Mouse (Mus musculus) kidney, postnatal 0 days (tissue): ENCODE results near the gene Trpc4. TPM values are rescaled to one million over a fixed set of nuclear protein-coding genes. Genes with fewer than 3 reads are reported as not detected.

Experiments
- ATAC-seq: fragments of 200-750 bp; cut with Nextera tagmentation; replicated peaks from 2 replicates; pipeline ENCODE4 v1.8.0; 2017; ENCODE audit warnings: low read depth, moderate number of reproducible peaks, moderate TSS enrichment, moderate library complexity; ENCODE audit not compliant: low FRiP score
- DNase-seq: peaks from one replicate; pipeline ENCODE4 v3.0.0-alpha.2; 2016; ENCODE audit warnings: low spot score
- H3K27ac ChIP-seq: fragments of 300-500 bp; sonication (generic); 2 replicates; pipeline ENCODE4 v1.5.1; 2014; ENCODE audit warnings: mild to moderate bottlenecking
- H3K27me3 ChIP-seq: fragments of 300-500 bp; sonication (generic); 2 replicates; pipeline ENCODE4 v1.6.1; 2014; ENCODE audit warnings: low read length, mixed read lengths; ENCODE audit not compliant: insufficient read depth
- H3K36me3 ChIP-seq: fragments of 300-500 bp; sonication (generic); 2 replicates; pipeline ENCODE4 v1.6.1; 2014; ENCODE audit warnings: low read length, mixed read lengths; ENCODE audit not compliant: insufficient read depth
- H3K4me1 ChIP-seq: fragments of 300-500 bp; sonication (generic); replicated peaks from 2 replicates; pipeline ENCODE4 v1.6.1; 2014; ENCODE audit warnings: antibody characterized with exemption, low read length, mixed read lengths; ENCODE audit not compliant: insufficient read depth
- H3K4me2 ChIP-seq: fragments of 300-500 bp; sonication (generic); 2 replicates; pipeline ENCODE4 v1.6.1; 2014; ENCODE audit warnings: mild to moderate bottlenecking, low read length, moderate library complexity, mixed read lengths
- H3K4me3 ChIP-seq: fragments of 300-500 bp; sonication (generic); replicated peaks from 2 replicates; pipeline ENCODE4 v1.5.1; 2014; ENCODE audit warnings: low read depth, low read length
- H3K9ac ChIP-seq: fragments of 300-500 bp; sonication (generic); 2 replicates; pipeline ENCODE4 v1.6.1; 2014; ENCODE audit warnings: low read depth, low read length
- H3K9me3 ChIP-seq: fragments of 300-500 bp; sonication (generic); replicated peaks from 2 replicates; pipeline ENCODE4 v1.6.1; 2016; ENCODE audit warnings: low read length, inconsistent platforms, mixed read lengths
- CTCF ChIP-seq: IDR thresholded peaks from 2 replicates; pipeline ENCODE4 v1.5.1; 2016; ENCODE audit warnings: antibody characterized with exemption, low read depth, mild to moderate bottlenecking, moderate library complexity
- WGBS: fragments of 180-500 bp; shearing (Covaris S2); extraction: QIAGEN DNeasy Blood & Tissue Kit; methylation state at CpG from one replicate; pipeline ENCODE4 v1.1.7; 2014; 5-methylcytosine and 5-hydroxymethylcytosine counted together
- polyA plus RNA-seq: library from polyadenylated mRNA; unstranded; fragments of >200 nt; fragmentation: Nextera tagmentation; extraction: Ambion mirVana; gene quantifications from 2 replicates; pipeline ENCODE4 v1.2.1, GENCODE M21; 2015

Gene Trpc4
- polyA plus RNA-seq, 1 experiment from 2014 or later: 0.63 TPM

DNA sequence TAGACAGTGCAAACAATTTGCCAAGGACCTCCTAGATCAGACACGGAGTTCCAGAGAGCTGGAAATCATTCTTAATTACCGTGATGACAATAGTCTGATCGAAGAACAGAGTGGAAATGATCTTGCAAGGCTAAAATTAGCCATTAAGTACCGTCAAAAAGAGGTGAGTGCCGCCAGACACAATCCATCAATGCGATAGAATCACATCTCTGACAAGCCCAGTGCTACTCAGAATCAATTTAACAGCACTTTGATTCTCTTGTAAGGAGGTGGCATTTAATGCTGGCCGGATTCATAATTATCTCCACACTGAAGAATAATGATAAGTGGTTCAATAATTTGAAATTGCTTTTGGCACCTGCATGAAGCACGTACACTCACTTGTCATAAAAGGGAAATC is 66.7 kb downstream of the Trpc4 start:
- WGBS: 73% methylated on average over 8 of the region's 8 CpGs
- Histone ChIP-seq H3K4me1 (no peaks in the 10 kb centered on the region), H3K36me3 (no peaks in the 10 kb centered on the region), H3K9me3 (no peaks in the 10 kb centered on the region), H3K9ac (no peak overlapping the region), H3K4me3 (no peak overlapping the region), H3K27me3 (no peaks in the 10 kb centered on the region), H3K27ac (no peak overlapping the region), H3K4me2 (no peak overlapping the region)
- ATAC-seq: no peak
- TF ChIP-seq CTCF: no peak
- no peak for DNase-seq

DNA sequence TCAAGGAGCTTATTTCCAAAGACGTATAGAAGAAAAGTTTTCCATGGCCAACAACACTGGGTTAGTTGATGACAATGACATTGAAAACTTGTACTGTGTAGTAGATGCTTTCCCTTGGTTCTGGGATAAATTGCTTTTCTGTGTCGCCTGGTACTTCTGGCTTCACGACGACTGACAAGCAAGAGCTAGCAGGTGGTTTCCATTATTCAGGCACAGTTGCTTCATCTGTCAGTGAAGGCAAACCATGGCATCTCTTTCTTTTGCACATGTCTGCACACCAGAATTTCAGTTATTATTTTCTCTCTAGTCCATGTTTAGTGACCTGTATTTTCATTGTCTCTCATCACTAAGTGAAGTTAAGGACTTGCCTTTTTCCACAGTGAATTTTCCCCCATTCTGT is 72.6 kb downstream of the Trpc4 start:
- Histone ChIP-seq H3K4me1 (no peaks in the 10 kb centered on the region), H3K4me3 (no peak overlapping the region), H3K27ac (no peak overlapping the region), H3K9ac (no peak overlapping the region), H3K4me2 (no peak overlapping the region), H3K27me3 (no peaks in the 10 kb centered on the region), H3K36me3 (no peaks in the 10 kb centered on the region), H3K9me3 (no peaks in the 10 kb centered on the region)
- ATAC-seq: no peak
- WGBS: 47% methylated on average over 4 of the region's 4 CpGs
- TF ChIP-seq CTCF: no peak
- DNase-seq: no peak

DNA sequence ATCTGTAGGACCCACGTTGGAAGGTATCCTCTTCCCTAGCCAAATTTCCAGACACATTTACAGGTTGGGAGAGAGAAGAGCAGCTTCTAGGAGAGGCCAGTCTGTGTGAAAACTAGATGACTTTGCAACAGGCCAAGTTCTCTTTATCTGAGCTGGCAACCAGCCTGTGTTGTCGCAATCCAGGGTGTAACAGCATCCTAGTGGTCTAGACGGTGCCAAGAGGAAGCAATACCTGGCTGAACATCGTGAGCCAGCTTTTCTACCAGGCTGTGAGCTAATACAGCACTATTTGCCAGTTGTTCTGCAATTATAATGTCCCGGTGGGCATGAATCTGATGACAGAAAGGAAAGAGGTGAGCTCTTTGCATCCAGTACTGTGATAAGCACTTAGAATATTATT is 83.1 kb downstream of the Trpc4 start:
- 70% methylated on average over 5 of the region's 5 CpGs for WGBS
- H3K4me2 ChIP-seq: no peak overlapping the region
- no peak for TF ChIP-seq CTCF
- H3K4me3 ChIP-seq: no peak overlapping the region
- no peak for ATAC-seq
- H3K27me3 ChIP-seq: no peaks in the 10 kb centered on the region
- H3K4me1 ChIP-seq: no peaks in the 10 kb centered on the region
- H3K9me3 ChIP-seq: no peaks in the 10 kb centered on the region
- H3K27ac ChIP-seq: no peak overlapping the region
- no peak overlapping the region for H3K9ac ChIP-seq
- no peaks in the 10 kb centered on the region for H3K36me3 ChIP-seq
- no peak for DNase-seq

DNA sequence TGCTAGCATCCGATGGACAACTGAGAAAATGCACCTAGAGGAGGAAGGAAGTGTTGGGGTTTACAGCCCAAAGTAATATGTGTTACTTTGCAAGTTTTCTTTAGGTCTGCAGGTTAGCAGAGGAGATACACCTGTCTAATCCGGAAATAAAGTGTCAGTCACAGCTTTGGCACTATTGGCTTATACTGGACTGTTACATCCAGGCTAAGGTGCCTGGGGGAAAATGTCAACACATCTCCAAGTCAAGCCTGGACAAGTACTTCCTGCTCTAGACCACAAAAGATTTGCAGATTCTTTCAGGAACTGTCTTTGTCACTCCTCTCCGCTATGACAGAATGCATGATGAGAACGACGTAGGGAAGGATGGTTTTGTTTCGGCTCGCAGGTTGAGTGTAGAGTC is 83.6 kb downstream of the Trpc4 start:
- Histone ChIP-seq H3K9ac (no peak overlapping the region), H3K27me3 (no peaks in the 10 kb centered on the region), H3K36me3 (no peaks in the 10 kb centered on the region), H3K27ac (no peak overlapping the region), H3K4me2 (no peak overlapping the region), H3K4me3 (no peak overlapping the region), H3K4me1 (no peaks in the 10 kb centered on the region), H3K9me3 (no peaks in the 10 kb centered on the region)
- no peak for TF ChIP-seq CTCF
- DNase-seq (no peak), ATAC-seq (no peak)
- 92% methylated on average over 7 of the region's 7 CpGs for WGBS

DNA sequence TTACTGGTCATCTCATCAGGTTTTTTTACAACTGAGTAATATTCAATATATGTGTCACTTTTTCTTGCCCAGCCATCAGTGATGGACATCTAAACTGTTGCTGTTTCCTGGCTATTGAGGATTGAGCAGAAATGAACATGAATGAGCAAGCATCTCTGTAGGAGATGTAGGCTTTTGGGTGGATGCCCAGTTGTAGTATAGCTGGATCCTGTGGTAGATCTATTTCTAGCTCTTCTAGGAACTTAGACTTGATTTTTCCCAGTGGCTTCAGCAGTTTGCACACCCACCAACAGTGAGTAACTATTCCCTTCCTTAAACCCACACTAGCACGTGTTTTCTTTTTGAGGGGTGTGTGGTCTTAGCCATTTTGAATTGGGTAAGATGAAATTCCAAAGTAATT is 87.3 kb downstream of the Trpc4 start:
- no peak for ATAC-seq
- Histone ChIP-seq H3K36me3 (no peaks in the 10 kb centered on the region), H3K4me1 (no peaks in the 10 kb centered on the region), H3K4me2 (no peak overlapping the region), H3K27me3 (no peaks in the 10 kb centered on the region), H3K9ac (no peak overlapping the region), H3K27ac (no peak overlapping the region), H3K4me3 (no peak overlapping the region), H3K9me3 (no peaks in the 10 kb centered on the region)
- no peak for DNase-seq
- no peak for TF ChIP-seq CTCF
- 85% methylated on average over 1 of the region's 1 CpGs for WGBS

DNA sequence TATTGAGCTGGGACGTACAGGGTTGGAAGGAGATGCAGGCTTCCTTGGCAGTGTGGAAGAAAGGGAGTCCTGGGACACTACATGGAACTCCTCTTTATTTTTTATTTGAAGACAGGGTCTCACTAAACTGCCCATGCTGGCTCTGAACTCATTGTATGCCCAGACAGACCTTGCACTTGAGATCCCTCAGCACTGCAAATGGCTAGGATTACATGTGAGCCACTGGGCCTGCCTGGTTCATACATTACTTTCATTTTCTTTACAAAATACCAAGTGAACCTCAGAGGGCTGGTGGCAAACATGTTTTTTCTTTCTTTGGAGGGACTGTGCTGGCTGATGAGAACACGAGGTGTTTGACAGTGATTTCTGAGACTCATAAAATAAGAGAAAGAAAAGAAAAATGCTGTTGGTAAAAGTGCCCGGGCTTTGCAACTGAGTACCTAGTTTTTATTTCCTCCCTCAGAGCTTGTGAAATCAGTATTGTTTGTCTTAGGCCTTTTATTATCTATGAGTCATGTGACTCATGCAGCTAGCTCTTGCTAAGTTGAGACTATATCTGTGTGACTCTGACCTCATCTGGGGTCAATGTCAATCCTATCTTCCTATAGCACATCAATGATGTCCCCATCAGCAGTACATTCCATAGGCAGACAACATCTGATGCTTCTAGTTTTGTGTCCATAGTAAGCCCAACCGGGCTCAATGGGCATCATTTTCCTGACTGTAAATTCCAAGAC is 89.1 kb downstream of the Trpc4 start:
- DNase-seq (no peak), ATAC-seq (no peak)
- no peaks in the 10 kb centered on the region for H3K9me3 ChIP-seq
- H3K4me1 ChIP-seq: no peaks in the 10 kb centered on the region
- no peak overlapping the region for H3K9ac ChIP-seq
- no peaks in the 10 kb centered on the region for H3K27me3 ChIP-seq
- WGBS: 59% methylated on average over 4 of the region's 4 CpGs
- TF ChIP-seq CTCF: no peak
- no peak overlapping the region for H3K4me3 ChIP-seq
- H3K27ac ChIP-seq: no peak overlapping the region
- no peak overlapping the region for H3K4me2 ChIP-seq
- H3K36me3 ChIP-seq: no peaks in the 10 kb centered on the region

DNA sequence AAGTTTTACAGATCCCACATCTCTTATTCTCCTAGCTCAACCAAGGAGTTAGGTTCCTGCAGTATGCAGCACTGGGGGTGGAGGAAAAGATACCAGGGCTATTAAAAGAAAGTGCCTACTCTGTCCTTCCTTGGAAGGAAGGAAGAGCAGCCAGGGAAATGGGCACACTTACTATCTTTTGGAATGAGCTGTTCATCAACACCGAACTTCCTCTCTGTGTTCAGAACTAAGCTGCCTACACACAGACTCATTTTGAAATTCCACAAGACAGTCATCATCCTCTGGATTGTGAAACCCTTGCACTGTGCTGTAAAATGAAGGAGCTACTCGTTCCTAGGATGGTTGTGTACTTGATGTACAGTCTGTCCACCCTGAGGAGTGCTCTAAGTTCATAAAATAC is 90.6 kb downstream of the Trpc4 start:
- no peak for DNase-seq

More for the DNA sequence above, 90.6 kb downstream of the Trpc4 start:
- Histone ChIP-seq H3K27me3 (no peaks in the 10 kb centered on the region), H3K36me3 (no peaks in the 10 kb centered on the region), H3K9ac (no peak overlapping the region), H3K4me2 (no peak overlapping the region), H3K27ac (no peak overlapping the region), H3K4me3 (no peak overlapping the region), H3K4me1 (no peaks in the 10 kb centered on the region), H3K9me3 (no peaks in the 10 kb centered on the region)
- WGBS: 65% methylated on average over 2 of the region's 2 CpGs
- no peak for ATAC-seq
- TF ChIP-seq CTCF: no peak
